Mouse (Mus musculus) lung, adult 2 months (tissue): ENCODE results near the gene Zbtb44. TPM values are rescaled to one million over a fixed set of nuclear protein-coding genes. Genes with fewer than 3 reads are reported as not detected.

ENCODE experiments used
- DNase-seq: peaks from one replicate; pipeline ENCODE4 v3.0.0; 2022
- H3K4me1 ChIP-seq: fragments of 200-500 bp; 2 replicates; pipeline ENCODE4 v1.6.1; 2011; ENCODE audit warnings: low read length; ENCODE audit not compliant: control insufficient read depth, insufficient read depth
- H3K4me3 ChIP-seq: fragments of 200-500 bp; replicated peaks from 2 replicates; pipeline ENCODE3; 2011; ENCODE audit warnings: low read depth, mild to moderate bottlenecking, control low read depth, low read length; ENCODE audit errors: extremely low read depth
- CTCF ChIP-seq: fragments of 200-500 bp; IDR thresholded peaks from 2 replicates; pipeline ENCODE4 v1.5.1; 2011; ENCODE audit warnings: mild to moderate bottlenecking, low read length, control low read depth; ENCODE audit not compliant: insufficient read depth
- POLR2A ChIP-seq: fragments of 200-500 bp; IDR thresholded peaks from 2 replicates; pipeline ENCODE4 v1.6.1; 2011; ENCODE audit warnings: low read depth, mild to moderate bottlenecking, control low read depth, low read length, borderline replicate concordance; ENCODE audit errors: extremely low read depth
- WGBS: fragments of 180-500 bp; shearing (Covaris S2); methylation state at CpG from one replicate; pipeline ENCODE4 v1.1.7; 2018; 5-methylcytosine and 5-hydroxymethylcytosine counted together
- polyA plus RNA-seq: library from polyadenylated mRNA; depleted of rRNA; stranded (reverse); fragments of >200 nt; gene quantifications from 2 replicates; pipeline ENCODE4 v1.2.3, GENCODE M21; 2012

Zbtb44 gene
- polyA plus RNA-seq, 1 experiment, result 5.9 TPM

DNA sequence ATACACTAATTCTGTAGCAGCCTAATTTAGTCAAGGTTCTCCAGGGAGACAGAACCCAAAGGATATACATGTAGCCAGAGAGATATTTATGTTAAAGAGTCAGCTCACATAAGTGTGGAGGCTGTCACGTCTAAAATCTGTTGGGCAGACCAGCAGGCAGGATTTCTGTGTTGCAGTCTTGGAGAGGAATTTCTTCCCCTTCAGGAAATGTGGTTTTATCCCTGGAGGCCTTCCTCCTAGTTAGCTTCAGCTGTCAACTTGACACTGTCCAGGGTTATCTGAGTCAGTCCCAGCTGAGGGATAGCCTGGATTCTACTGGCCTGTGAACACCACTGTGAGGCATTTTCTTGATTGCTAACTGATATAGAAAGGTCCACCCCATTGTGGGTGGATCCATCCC, 18.9 kb upstream of the Zbtb44 start:
- no peaks in the 10 kb centered on the region for H3K4me1 ChIP-seq
- no peak overlapping the region for H3K4me3 ChIP-seq
- 51% methylated on average over 1 of the region's 1 CpGs for WGBS
- no peak for DNase-seq
- TF ChIP-seq CTCF (no peak), POLR2A (no peak)

GRCm38 (mm10) chr9:31012674-31013073, 17.8 kb upstream of the Zbtb44 start:
- TF ChIP-seq POLR2A, result no peak
- 86% methylated on average over 4 of the region's 4 CpGs for WGBS
- no peak for DNase-seq
- no peaks in the 10 kb centered on the region for H3K4me1 ChIP-seq
- H3K4me3 ChIP-seq, result no peak overlapping the region

DNA sequence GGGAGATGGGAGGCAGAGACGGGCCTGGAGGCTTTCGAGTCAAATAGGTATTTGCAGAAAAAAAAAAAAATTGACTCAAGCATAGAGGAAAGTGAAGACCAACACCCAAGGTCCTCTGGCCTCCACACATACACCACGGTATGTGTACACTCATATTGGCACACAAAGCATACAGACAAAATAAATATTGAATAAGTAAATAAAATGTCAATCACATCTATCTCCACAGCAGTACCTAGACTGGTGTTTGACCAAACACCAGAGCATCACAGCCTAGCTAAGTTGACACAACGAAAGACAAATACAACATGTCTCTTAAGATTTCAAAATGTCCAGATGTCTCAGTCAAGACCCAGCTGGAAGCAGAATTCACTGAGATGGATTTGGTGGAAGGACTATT, 17.0 kb upstream of the Zbtb44 start:
- DNase-seq, result no peak
- 68% methylated on average over 4 of the region's 4 CpGs for WGBS
- TF ChIP-seq POLR2A, result no peak
- no peak for TF ChIP-seq CTCF
- Histone ChIP-seq H3K4me1 (no peaks in the 10 kb centered on the region), H3K4me3 (no peak overlapping the region)

- TF ChIP-seq CTCF (no peak), POLR2A (no peak)
- 75% methylated on average over 4 of the region's 4 CpGs for WGBS
- Histone ChIP-seq H3K4me3 (no peak overlapping the region), H3K4me1 (no peaks in the 10 kb centered on the region)
- no peak for DNase-seq
Observed at GRCm38 (mm10) chr9:31017616-31018015, 12.8 kb upstream of the Zbtb44 start.

DNA sequence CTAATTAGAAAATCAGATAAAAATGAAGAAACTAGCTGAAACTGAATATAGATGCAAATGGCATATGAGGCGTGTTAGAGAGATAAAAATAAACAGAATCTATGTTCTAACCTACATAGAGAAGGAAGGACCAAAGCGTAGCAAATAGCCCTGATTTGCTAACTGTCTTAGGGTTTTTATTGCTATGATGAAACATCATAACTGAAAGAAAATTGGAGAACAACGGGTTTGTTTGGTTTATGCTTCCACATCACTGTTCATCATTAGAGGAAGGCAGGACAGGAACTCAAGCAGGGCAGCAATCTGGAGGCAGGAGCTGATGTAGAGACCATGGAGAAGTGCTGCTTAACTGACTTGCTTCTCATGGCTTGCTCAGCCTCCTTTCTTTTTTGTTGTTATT, 12.3 kb upstream of the Zbtb44 start:
- DNase-seq, result no peak
- Histone ChIP-seq H3K4me1 (no peaks in the 10 kb centered on the region), H3K4me3 (no peak overlapping the region)
- WGBS, result 78% methylated on average over 3 of the region's 3 CpGs
- TF ChIP-seq POLR2A (no peak), CTCF (no peak)

DNA sequence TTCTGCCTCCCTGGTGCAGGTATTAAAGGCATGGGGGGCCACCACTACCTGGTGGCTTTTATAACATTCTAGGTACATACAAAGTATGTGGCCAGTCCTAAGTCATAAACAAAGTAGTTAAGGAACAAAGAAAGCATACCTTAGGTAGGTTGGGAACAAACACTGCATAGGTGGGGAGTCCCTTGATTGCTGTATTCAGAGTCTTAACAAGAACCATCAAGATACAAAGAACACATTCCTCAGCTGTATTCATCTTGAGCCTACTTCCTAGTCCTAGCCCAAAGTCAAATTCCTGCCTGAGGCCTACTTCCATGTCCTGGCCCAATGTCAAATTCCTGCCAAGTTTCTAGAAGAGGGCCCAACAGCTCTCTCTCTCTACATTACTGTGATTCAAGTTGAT, 11.7 kb upstream of the Zbtb44 start:
- TF ChIP-seq POLR2A (no peak), CTCF (no peak)
- H3K4me3 ChIP-seq, result no peak overlapping the region
- DNase-seq, result no peak
- no peaks in the 10 kb centered on the region for H3K4me1 ChIP-seq

DNA sequence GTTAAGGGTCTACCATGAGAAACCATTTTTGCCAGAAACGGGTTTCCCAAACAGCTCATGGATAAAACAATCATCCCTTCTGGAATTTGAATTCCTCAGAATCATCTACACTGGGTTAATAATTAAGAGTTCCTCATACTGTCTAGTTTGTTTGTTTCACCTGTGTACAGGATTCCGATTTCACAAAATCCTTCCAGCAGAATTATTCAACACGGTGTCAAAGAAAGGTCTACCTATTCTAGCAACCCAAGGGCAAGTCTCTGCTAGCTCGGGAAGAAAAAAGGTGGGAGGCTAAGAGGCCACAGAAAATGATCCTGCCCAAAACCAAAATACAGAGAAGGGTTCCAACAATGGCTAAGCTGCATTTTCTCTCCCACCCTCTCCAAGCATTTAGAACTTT, 2.2 kb upstream of the Zbtb44 start:
- DNase-seq, result no peak
- Histone ChIP-seq H3K4me1 (peaks cover 7% of the 10 kb centered on the region), H3K4me3 (no peak overlapping the region)
- WGBS, result 82% methylated on average over 4 of the region's 4 CpGs
- TF ChIP-seq POLR2A, result no peak
- TF ChIP-seq CTCF, result no peak

DNA sequence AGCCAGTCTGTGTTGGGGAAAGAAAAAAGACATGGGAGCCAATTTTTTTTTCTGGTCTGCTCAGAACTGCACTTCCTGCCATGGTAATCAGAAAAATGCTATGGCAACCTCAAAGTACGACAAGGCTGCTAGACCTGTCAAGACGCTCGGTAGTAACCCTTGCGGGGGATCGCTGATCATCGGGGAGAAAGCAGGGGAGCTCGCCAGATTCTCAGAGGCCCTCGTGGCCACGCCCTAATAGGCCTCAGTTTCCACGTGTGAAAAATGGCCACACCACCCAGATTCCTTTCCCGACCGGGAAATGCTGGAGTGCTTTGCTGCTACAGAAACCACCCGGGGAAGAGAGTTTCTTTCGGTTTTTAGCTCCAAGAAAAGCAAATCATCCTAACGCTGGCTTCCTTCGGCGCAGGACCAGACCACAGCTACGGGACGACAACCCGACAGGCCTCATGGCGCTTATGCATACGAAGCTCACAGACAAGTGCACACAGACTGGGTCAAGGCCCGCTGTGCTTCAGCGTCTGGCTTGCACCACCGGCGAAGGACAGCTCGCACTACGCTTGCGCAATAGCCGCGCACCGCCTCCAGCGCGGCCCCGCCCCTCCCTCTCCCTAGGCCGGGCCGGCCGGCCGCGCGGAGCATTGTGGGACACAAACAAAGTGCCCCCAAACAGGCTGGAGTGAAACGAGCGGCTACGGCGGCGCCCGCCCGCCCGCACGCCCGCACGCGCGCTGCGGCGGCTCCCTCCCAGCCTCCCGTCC, 513 bp upstream of the Zbtb44 start:
- under 1% methylated on average over 57 of the region's 57 CpGs for WGBS
- peak overlapping the region; percentile 96 for H3K4me3 ChIP-seq
- peaks cover 9% of the 10 kb centered on the region for H3K4me1 ChIP-seq
- TF ChIP-seq CTCF (no peak), POLR2A (peak; percentile 99)
- peak; percentile 96 for DNase-seq

GRCm38 (mm10) chr9:31031414-31031843, 985 bp downstream of the Zbtb44 start:
- WGBS, result 16% methylated on average over 8 of the region's 8 CpGs
- TF ChIP-seq POLR2A (no peak), CTCF (no peak)
- Histone ChIP-seq H3K4me3 (peak overlapping the region; percentile 96), H3K4me1 (peaks cover 9% of the 10 kb centered on the region)
- no peak for DNase-seq

GRCm38 (mm10) chr9:31032546-31032945, 2.1 kb downstream of the Zbtb44 start:
- TF ChIP-seq POLR2A (no peak), CTCF (no peak)
- no peak overlapping the region for H3K4me3 ChIP-seq
- no peak for DNase-seq
- H3K4me1 ChIP-seq, result peaks cover 9% of the 10 kb centered on the region
